Mouse (Mus musculus) mouse embryonic stem cell (cell line): ENCODE measurements around the gene Gm38431.
"Not testable (repeated sequence)": the region's sequence is repeated elsewhere in the genome, so short reads cannot be mapped to it uniquely, and the experiment has no call there.

Source experiments
- in situ Hi-C, 2 experiments: fragments of 300-500 bp; cut with MboI; formaldehyde crosslinking; loops; 1 replicate in 1 of 2; 3 replicates in 1 of 2; pipeline ENCODE4 v1.14.3; 2019 to 2020; ENCODE audit warnings: low sequenced_read_pairs in 2 of 2, low pct_unique_long_range_greater_than_20kb in 1 of 2, mixed read lengths in 1 of 2; ENCODE audit not compliant: unreplicated experiment in 1 of 2

The Gm38431 gene

DNA sequence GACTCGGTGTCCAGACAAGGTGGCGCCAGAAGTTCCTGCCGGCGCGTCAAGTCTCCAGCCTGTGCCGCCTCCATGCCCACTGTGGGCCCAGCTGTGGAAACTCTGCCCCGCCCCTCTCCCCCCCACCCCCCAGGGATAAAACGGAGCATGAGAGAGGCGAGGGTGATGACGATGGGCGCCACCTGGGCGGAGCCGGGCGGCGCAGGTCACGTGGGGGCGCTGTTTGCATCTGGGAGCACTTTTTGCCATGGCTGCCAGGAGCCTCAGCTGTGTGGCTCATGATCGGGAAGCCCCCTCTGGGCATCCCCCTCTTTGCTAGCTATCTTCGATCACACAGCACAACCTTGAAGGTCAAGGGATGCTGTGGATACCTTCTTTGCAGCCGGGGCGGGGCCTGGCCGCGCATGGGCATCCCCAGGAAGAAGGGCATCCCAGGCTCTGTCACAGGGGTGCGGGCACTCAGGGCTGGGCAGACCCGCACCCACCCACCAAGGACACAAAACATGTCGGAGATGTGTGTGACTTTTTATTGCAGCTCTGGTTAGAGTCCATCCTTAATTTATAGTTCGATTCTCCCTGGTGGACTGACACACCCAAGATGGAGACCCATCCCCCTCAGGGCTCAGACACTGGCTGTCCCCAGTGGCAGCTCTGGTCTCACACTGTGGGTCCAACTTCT is 24.7 kb downstream of the Gm38431 start, which contains the start of gene Zglp1:
Zglp1 (minus strand) TSS at position 88 of the 679 bp plus-strand sequence.
- in situ Hi-C loops: no loop called here

DNA sequence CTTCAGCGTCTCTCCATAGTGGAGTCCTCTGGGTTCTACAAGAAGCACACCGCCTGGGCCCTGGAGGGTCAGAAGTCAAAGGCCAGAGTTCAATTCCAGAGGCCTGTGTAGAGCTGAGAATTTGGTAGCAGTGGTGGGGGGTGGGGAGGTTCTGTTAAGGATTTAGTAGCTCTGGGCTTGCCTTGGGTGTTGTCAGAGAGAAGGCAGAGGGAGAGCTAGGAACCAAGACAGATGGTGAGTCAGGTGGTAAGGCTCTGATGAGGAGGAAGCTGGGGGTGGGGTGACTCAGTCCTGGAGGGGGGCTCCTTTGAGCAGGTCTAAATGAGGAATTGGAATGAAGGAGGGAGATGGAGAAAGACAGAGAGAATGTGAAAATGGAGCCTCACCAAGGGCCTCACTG is 28.9 kb downstream of the Gm38431 start:
- in situ Hi-C loops: no loop called here

DNA sequence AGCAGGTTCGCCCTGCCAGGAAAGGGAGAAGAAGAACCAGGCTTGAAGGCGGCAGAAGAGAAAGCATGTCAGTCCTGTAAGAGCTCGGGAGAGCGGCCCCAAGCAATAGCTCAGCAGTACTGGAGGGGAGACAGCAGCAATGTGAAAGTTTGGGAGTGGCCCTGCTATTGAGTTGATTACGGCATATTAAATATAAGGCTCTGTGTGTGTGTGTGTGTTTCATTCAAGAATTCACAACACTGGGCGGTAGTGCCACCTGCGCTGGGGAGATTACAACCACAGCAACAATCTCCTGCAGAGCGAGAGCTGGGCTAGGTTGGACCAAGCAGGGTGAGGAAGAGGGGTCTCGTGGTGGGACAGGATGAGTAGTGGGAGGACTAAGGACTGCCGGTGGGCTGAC is 40.2 kb downstream of the Gm38431 start:
- in situ Hi-C loops: no loop called here

DNA sequence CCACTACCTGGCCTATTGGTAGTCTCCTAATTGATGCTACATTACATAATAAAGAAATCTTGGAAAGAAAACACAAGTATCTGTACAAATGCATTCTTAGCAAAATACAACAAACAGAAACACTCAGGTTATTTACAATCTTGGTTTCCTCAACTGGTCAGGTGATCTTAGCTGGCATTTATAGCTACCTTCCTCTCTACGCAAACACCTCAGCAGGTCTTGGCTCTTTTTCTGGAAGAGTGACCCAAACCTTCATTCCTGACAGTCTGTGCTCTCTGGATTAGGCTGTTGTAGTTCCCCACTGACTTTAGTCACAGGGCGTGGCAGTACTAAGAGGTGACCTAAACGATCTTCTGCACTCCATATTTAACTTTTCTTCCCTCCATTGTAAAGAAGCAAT is 46.6 kb downstream of the Gm38431 start:
- in situ Hi-C loops: no loop called here

DNA sequence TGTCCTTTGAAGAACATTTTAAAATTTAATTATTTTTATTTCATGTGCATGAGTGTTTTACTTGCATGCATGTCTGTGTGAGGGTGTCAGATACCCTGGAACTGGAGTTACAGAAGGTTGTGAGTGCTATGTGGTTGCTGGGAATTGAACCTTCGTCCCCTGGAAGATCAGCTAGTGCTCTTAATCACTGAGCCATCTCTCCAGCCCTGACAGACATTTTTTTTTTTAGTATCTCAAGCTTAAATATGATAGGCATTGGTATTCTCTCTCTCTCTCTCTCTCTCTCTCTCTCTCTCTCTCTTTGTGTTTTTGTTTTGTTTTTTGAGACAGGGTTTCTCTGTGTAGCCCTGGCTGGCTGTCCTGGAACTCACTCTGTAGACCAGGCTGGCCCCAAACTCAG is 47.0 kb downstream of the Gm38431 start:
- in situ Hi-C loops: not testable (repeated sequence)

DNA sequence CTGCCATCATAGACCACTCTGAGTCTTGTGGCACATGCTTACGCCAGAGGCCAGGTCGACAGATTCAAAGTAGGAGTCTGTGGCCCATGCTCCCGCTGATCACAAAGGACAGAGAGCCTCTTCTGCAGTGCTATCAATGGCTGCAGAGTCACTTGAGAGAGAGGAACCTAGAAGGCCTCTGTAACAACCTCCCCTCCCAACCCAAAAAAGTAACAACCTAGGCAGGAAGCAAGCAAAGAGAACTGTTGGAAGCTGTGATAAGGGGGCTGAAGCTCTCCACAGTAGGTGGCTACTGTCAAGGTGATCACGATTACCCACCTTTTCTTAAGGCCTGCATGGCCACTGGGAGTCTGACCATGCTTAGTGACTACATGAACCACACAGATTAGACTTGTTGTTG is 48.2 kb downstream of the Gm38431 start:
- in situ Hi-C loops: no loop called here

DNA sequence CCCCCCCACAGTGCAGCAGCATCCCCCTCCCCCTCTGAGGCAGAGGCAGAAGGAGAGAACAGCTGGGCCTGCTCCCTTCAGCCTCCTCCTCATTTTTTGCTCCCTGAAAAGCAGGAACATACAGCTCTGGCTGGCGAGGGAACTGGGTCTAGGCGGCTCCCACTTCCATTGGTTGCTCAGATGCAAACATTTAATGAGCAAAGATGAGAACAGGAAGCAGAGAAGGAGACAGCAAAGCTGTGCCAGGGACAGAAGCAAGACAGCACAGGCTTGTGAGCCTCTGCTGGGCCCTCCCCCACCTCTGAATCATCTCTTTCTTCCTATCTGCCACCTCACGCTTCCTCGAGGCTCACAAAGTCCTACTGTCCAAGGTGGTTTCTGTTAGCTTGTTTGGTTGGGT is 50.5 kb downstream of the Gm38431 start:
- in situ Hi-C loops: no loop called here

DNA sequence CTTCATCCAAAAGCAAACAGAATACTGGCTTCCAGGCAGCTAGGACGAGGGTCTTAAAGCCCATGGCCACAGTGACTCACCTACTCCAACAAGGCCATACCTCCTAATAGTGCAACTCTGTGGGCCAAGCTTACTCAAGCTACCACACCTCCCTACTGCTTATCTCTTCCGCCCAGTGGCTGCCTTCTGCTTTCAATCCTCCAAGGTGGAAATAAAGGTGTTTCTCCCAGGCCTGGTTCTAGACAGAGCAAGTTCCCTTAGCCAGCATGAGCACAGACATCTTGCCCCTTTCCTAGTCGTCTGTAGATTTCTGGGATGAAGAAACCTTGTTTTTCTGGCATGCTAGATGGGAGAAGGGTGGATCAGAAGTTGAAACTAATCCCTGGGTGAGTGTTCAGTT is 52.0 kb downstream of the Gm38431 start:
- in situ Hi-C loops: no loop called here

DNA sequence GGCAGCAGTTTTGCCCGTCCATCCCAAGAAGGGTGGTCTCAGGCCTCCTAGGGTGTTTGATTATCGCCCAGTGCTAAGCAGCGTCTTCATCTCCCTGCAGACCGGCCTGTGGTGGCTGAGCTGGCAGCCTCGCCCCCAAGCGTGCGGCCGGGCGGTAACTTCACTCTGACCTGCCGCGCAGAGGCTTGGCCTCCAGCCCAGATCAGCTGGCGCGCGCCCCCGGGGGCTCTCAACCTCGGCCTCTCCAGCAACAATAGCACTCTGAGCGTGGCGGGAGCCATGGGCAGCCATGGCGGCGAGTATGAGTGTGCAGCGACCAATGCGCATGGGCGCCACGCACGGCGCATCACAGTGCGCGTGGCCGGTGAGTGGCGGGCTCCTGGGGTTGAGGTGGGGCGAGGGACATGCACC is 54.3 kb downstream of the Gm38431 start:
- in situ Hi-C loops: no loop called here

DNA sequence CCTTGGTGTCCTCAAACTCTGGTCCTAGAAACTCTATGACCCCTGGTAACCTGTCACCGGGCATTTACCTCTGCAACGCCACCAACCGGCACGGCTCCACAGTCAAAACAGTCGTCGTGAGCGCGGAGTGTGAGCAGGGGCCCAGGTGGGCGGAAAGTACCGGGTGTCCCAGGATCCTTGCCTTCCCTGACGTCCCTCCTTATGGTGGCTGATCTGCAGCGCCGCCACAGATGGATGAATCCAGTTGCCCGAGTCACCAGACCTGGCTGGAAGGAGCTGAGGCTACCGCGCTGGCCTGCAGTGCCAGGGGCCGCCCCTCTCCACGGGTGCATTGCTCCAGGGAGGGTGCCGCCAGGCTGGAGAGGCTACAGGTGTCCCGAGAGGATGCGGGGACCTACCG is 55.1 kb downstream of the Gm38431 start:
- in situ Hi-C loops: no loop called here

DNA sequence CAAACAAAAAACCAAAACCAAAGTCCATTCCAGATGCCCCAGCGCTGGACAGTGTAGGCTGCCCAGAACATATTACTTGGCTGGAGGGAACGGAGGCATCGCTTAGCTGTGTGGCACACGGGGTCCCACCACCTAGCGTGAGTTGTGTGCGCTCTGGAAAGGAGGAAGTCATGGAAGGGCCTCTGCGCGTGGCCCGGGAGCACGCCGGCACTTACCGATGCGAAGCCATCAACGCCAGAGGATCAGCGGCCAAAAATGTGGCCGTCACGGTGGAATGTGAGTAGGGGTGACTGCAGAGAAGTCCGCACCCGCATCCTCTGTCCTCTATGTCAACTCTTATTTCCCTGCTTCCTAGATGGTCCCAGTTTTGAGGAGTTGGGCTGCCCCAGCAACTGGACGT is 55.6 kb downstream of the Gm38431 start:
- in situ Hi-C loops: no loop called here

DNA sequence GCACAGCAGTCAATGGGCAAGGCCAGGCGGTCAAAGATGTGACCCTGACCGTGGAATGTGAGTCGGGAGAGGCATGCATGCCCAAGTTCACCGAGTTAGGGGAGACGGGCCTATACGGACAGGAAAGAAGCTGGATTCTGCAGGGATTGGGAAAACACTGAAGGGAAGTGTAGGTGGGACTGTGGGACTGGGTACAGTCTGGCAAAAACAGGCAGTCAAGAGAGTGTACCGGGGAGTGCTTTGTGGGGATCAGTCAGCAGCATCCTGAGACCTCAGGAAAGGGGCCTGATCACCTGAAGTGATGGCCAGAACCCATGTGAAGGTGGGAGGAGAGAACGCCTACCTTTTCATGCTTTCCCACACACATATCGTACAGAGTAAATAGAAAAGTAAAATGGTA is 56.2 kb downstream of the Gm38431 start:
- in situ Hi-C loops: no loop called here

DNA sequence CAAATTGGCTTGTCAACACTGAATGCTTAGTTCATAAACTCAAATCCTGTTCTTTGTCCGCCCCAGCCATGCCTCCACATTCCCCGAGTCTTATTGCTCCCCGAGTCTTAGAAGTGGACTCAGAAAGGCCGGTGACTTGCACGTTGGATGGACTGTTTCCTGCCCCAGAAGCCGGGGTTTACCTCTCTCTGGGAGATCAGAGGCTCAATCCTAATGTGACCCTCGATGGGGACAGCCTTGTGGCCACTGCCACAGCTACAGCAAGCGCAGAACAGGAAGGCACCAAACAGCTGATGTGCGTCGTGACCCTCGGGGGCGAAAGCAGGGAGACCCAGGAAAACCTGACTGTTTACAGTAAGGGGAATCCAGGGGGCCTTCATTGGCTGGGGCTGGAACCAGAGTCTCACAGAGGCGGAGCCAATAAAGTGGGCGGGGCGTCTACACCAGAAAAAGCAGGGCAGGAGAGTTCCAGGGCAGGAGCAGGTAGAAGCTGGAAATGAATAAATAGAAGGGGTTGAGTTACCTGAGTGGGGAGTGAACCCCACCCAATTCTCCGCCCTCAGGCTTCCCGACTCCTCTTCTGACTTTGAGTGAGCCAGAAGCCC is 57.2 kb downstream of the Gm38431 start:
- in situ Hi-C loops: no loop called here

DNA sequence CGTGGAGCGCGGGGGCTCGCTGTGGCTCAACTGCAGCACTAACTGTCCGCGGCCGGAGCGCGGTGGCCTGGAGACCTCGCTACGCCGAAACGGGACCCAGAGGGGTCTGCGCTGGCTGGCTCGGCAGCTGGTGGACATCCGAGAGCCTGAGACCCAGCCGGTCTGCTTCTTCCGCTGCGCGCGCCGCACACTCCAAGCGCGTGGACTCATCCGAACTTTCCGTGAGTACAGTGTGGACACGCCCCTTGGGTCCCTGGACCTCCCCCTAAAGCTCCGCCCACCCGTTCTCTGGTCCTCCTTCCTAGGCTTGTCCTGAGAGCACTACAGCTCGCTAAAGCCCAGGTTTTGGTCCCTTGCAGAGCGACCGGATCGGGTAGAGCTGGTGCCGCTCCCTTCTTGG is 58.7 kb downstream of the Gm38431 start:
- in situ Hi-C loops: no loop called here

DNA sequence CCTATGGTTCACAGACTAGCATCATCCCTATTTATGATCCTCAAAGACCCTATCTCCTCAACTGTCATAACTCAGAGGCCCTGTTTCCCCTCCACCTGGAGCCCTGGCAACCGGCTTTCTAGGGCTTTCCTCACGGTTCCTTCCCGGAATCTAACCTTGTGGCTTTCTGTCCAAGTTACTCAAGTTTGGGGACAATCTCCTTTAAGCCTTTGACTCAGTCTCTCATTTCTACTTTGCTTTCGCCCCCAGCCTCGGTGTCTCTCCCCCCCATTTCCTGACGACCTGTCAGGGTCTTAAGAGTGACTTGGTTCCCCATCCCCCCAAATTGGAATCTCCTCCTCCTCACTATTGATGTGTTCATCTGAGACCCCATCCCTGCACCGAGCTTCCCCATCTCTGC is 59.3 kb downstream of the Gm38431 start:
- in situ Hi-C loops: no loop called here

DNA sequence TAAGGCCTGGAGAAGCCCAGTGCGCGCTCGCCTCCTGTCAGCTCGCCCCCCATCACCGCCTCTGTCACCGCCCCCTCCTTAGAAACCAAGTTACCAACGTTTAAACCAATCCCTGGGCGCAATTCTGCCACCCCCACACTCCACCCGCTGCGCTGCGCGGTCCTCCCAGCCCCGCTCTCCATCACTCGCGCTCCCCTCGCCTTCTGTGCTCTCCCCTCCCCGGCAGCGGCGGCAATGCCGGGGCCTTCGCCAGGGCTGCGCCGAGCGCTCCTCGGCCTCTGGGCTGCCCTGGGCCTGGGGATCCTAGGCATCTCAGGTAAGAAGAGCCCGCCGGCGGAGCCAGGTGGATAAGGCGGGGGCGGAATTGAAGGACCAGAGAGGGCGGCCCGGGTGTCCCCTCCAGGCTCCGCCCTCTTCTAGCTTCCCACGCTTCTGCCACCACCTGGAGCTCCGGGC is 59.9 kb downstream of the Gm38431 start, which contains the start of gene Icam5:
Icam5 (plus strand) TSS at position 178 of the 456 bp plus-strand sequence.
- in situ Hi-C loops: no loop called here

DNA sequence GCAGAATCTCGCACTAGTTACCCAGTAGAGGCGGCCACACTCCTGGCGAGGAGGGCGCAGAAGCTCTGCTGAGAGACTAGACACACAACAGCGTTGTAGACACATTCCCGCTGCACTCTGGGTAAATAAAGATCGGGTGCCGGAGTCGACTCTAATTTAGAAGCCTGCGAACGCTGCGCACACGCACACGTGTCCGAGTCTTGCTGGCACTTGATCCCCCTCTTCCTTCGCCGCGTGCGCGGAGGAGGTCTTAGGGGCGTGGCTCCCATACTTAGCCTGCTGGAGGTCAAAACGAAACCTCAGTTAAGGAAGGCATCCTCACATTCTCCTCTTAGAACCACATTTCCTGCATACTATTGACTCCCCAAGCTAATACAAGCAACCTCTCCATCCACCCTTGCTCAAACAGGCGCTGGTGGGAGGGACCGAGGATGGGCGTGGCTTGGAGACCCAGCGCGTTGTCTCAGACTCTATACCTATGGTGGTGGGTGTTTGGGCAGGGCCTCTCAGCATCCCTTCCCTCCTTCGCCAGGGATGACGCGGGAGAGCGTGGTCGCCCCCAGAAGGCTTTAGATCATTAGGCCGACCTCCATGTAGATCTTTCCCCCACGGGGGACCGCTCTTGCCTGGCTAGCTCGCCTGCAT is 60.4 kb downstream of the Gm38431 start:
- in situ Hi-C loops: no loop called here

DNA sequence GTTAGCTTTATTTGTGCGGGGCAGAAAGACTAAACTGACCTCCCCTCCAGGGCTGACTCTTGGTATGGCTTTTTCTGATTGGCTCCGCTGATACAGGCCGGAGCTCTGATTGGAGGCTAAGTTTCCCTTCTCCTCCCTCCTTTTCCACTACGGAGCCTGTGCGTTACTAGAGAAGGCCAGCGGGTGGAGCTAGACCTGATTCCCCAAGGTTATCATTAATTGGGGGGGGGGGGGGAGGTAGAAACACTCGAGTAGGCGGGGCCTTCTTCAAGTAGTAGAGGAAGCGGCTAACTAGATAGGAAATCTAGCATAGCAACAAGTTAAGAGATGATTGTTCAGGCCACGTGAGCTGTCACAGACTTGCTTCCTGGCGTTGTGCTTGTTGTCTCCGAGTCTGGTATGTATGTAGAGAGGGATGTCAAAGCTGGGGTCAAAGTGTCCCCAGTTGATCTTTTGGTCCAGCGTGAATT is 61.0 kb downstream of the Gm38431 start:
- in situ Hi-C loops: no loop called here

DNA sequence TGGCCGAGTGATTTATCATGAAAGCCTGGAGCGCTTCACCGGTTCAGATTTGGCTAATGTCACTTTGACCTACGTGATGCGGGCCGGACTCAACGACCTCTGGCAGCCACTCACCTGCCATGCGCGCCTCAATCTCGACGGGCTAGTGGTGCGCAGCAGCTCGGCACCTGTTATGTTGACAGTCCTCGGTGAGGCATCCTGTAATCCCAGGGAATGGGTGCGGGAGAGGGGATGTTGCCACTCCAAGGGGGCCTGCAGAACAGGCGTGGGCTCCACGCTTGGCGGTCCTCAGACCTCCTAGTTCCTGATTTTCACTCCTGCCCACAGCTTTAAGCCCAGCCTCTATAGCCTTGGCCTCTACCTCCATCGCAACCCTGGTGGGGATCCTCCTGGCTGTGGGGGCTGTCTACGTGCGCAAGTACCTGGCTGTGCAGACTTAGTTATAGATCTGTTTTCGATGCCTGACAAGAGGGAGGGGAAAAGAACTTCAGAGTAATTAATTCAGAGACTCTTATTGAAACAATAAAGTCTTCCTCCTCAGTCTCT is 61.7 kb downstream of the Gm38431 start:
- in situ Hi-C loops: no loop called here
